Mouse (Mus musculus): ENCODE data around the gene Btbd11.

DNA sequence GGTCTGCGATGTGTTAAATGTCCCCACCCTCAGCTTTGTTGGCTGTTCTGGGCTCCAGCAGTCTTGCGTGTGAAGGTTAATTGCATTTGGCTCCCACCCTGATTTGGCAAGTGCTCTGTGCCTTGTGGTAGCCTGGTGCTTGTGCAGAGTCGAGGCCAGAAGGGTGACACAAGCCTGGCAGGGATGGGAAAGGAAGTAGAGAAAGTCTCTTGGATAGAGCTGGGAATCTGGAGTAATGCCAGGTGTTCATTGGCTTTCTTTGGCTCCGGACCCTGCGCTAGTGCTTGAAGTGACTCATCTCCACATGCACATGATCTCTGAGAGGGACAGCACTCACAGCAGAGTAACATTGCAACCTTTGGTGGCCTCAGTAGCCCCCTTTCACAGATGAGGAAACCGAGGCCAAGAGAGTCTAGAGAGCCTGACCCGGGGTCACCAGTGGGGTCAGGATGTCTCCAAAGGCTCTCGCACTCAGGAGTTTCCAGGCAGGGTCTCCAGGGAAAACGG is 211.5 kb downstream of the Btbd11 start:
- TF ChIP-seq CTCF (conservative IDR thresholded peaks at IDR 0.05; ENCODE audit: low read length) = no peak
- no peak for TF ChIP-seq POU5F1 (IDR thresholded peaks at IDR 0.05; ENCODE audit: borderline replicate concordance, low read length)

Data from E14TG2a.4 (cell line).